Mouse (Mus musculus) CH12.LX (cell line): ENCODE data around the gene Plekha6.

Experiments
- CTCF ChIP-seq, 2 experiments: IDR thresholded peaks in 1 of 2; conservative IDR thresholded peaks in 1 of 2; 2 replicates each; pipeline ENCODE4 v1.5.1; 2011 to 2012; ENCODE audit warnings: low read depth in 2 of 2, low read length in 2 of 2, improper control_type of control experiment in 1 of 2, inconsistent platforms in 1 of 2, mild to moderate bottlenecking in 1 of 2, moderate library complexity in 1 of 2
- KAT2A ChIP-seq: IDR thresholded peaks from 2 replicates; pipeline ENCODE4 v1.6.1; 2012; ENCODE audit warnings: low read length, improper control_type of control experiment, inconsistent platforms; ENCODE audit not compliant: insufficient replicate concordance
- POLR2A ChIP-seq: IDR thresholded peaks from 2 replicates; pipeline ENCODE4 v1.6.1; 2011; ENCODE audit warnings: low read depth, mild to moderate bottlenecking, improper control_type of control experiment, low read length
- SIN3A ChIP-seq: IDR thresholded peaks from 2 replicates; pipeline ENCODE4 v1.6.1; 2012; ENCODE audit warnings: low read length, improper control_type of control experiment, inconsistent platforms
- TCF12 ChIP-seq: IDR thresholded peaks from 2 replicates; pipeline ENCODE4 v1.6.1; 2014; ENCODE audit warnings: low read depth, mild to moderate bottlenecking, inconsistent platforms, low read length, improper control_type of control experiment
- USF1 ChIP-seq: IDR thresholded peaks from 2 replicates; pipeline ENCODE4 v1.6.1; 2014; ENCODE audit warnings: low read depth, mild to moderate bottlenecking, inconsistent platforms, low read length, improper control_type of control experiment

- TF ChIP-seq POLR2A (no peak), CTCF (conservative IDR thresholded peaks at IDR 0.05 in 1 of 2, IDR thresholded peaks at IDR 0.05 in 1 of 2; ENCODE audit: low read depth in 2 of 2, low read length in 2 of 2) (no peak), SIN3A (no peak), TCF12 (no peak), KAT2A (no peak), USF1 (no peak)
These were observed 161.9 kb downstream of the Plekha6 start for GRCm38 (mm10) chr1:133325951-133326350.
